Mouse (Mus musculus): ENCODE measurements around the gene Plxdc1.

Plxdc1 gene

DNA sequence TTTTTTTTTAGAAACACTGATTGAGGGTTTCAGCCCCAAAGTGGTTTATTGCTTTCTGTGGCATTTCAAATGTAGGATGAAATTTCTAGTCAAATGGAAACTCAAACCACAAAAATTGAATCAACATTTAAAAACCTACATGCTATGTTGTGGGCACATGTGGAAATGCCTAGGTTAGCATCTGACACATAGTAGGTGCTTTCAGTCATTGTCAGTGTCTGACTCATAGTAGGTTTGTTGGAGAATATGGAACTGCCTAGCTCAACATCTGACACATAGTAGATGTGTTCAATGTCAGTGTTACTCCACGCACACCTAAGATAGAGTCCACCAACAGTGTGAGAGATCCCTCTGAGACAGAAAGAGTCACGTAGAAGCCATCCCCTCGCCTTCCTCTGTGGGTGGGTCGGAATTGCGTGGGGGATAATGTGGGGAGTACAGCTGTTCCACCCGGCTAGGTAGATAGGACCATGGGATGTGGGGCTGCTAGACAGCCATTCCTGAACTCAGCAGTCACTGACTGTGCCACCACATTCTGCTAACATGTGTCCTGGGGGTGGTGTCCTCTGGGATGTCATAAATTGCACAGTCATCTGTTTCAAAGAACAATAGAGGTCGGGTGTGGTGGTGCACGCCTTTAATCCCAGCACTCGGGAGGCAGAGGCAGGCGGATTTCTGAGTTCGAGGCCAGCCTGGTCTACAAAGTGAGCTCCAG, 77.5 kb downstream of the Plxdc1 start:
- no peak for DNase-seq

DNA sequence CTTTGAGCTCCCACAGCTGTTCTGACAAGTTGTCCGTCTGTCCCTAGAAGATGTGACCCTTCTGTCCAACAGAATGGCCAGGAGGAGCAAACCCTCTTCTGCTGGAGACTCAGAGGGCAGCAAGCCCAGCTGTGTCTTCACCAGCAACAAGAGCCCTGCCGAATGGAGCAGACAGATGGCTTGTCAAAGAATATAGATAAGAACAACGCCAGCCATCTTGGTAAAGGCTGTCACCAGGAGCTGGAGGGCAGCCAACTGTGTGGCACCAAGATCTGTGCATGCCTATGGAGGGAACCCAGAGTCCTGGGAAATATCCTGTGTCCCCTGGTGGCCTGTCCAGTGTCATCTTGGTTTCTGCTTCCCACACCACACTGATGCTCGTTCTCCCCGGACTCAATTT, 78.3 kb downstream of the Plxdc1 start:
- no peak for DNase-seq

DNA sequence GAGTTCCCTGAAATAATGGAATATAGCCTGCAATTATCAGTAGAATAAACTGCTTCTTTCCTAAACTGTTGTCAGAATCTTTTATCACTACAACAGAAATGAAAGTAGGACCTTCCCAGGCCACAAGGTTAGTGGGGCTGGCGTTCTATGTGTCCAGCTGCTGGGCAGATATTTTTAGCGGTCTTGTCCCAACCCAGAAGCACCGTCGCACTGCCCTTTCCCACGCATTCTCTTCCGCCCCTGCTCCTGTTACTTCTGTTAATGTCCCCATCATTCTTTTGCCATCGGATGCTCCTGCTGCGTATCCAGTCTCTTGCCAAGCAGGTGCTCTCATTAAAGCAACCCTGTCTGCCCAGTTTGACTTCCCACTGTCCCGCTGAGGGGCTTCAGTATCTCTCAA, 79.3 kb downstream of the Plxdc1 start:
- DNase-seq, result no peak

DNA sequence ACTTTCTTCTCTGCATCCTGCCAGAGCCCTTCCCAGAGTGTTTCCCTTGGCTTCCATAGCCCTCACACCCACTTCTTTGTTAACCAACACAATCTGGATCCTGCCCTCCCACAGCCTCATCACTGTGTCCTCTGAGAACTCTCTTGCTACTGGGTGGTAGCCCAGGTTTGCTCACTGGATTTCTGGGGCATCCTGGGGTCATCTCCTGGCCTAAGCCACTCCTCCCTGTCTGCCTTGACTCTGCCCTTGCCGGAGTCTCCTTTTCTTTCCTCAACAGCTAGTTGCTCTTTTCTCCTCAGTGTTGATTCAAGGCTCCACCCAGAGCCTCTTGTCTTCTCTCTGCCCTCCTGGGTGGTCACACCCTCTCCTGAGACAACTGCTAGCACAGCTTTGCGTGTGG, 80.3 kb downstream of the Plxdc1 start:
- DNase-seq, result no peak

DNA sequence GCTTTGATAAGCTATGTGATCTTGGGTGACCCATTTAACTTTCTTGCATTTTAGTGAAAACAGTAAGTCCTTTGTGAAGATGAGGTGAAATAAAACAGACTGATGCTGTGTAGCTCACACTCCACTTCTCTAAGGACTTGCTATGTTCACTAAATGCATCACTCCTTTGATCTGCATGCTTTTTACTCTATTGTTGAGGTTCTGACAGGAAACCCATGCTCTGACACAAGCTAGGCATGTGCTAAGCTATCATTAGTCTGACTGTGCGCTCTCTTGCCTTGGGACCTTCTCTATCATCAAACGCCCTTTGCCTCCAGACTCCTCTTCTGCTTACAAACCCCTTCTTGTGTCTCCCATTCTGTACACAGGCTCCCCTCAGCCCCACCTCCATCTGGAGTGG, 80.7 kb downstream of the Plxdc1 start:
- no peak for DNase-seq

DNA sequence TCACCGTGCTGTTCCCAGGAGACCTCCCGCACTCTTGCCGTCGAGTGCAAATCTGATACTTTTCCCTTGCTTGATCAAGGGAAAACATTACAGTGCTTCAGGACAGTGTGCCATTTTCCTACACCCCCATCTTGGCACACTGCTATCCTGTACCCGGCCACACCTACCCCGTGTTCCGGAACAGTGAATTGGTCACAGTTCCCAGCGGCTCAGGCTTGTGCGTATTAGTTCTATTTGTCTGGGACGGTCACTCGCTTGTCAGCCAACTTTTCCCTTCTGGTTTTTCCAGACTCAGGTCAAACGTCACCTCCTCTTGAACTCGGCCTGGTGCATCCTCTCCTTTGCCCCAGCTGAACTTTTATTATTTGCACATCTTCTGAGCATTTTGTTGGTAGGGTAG, 81.4 kb downstream of the Plxdc1 start:
- DNase-seq, result no peak

DNA sequence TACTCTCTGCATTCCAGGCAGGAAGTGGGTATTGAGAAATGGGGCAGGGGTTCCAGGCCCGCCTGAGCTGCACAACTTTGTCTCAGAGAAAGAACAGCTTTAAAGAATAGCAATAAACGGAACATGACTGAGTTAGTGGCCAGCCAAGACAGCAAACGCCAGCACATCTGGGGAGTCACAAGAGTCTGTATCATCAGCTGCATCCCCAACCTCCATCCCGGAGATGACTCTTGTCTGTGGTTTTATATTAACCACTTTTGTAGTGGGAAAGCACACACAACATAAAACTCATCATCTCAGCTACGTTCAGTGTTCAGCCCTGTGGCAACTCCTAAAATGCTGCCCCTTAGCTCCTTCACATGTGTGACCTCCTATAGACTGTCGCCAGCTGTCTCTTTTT, 84.4 kb downstream of the Plxdc1 start:
- DNase-seq, result no peak

DNA sequence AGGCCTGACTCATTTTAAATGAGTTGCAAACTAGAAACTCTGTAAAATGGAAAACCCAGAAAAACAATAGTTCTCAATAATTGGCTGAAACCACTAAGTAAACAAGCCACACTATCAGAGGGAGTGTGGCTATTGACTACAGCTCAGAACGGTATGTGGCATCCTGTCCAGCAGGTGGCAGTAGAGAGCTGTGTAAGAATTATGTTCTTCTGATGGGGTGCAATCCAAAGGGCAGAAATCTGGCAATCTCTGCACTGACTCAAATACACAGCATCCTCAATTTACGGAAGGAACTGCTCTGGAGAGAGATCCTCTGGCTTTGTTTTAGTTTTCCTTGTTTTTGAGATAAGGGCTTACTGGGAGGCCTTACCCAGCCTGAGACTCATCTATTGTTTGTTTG, 86.4 kb downstream of the Plxdc1 start:
- DNase-seq, result peak; percentile 72 to 89

DNA sequence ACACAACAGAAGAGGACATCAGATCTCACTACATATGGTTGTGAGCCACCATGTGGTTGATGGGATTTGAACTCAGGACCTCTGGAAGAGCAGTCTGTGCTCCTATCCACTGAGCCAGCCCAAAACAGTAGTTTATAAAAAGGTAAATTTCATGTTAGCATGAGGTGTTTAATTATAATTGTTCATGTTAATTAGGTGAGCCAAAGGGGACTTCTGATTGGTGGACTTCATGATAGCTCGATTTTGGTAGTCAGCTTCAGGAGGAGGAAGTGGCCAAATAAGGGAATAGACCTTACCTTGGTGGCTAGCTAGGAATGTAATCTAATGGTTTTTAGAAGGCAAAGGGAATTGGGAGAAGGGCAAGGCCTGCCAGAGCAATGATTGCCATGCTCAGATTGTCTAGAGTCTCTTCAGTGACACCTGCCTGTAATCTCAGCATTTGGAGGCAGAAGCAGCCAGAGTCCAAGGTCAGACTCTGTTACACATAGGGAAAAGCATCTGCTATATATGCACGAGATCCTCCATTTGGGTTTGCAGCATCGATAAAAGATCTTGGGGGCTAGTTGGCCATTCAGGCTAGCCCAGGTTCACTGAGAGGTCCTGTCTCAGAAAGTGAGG, 88.6 kb downstream of the Plxdc1 start:
- no peak for DNase-seq

DNA sequence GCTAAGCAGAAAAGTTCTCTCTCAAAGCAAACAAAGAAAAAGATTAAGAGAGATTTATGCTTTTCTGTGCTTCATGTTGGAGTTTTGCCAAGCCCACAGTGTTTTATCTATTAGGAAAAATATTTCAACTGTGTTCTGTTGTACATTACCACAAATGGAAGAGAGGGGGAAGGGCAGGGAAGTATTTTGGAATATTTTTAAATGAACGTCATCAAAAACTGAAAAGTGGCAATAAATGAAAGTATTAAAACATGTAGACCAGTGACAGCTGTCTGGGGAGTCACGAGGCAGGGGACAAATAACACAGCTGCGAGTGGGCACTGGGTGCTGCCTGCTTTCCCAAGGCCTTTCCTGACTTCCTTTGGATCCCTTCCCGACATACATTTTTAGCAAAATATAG, 89.6 kb downstream of the Plxdc1 start:
- peak in 1 of 2 experiments; percentile 28 for DNase-seq

DNA sequence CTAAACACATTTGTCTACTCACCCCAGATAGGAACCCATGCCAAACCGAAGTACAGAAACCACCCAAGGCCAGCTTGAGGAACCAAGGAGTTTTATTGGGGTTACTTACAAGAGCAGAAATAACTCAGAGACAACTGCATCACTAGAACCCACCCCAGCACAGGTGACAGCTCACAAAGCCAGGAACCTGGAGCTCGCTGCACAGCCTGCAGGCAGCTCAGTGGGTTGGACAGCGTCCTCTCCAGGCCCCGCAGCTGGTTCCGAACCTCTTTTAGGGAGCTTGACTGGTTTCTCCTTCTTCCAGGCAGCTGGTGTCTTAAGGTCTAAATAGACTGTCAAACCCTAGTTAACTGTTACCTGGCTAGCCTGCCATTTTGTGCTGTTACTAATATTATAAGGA, 94.4 kb downstream of the Plxdc1 start:
- no peak for DNase-seq

DNA sequence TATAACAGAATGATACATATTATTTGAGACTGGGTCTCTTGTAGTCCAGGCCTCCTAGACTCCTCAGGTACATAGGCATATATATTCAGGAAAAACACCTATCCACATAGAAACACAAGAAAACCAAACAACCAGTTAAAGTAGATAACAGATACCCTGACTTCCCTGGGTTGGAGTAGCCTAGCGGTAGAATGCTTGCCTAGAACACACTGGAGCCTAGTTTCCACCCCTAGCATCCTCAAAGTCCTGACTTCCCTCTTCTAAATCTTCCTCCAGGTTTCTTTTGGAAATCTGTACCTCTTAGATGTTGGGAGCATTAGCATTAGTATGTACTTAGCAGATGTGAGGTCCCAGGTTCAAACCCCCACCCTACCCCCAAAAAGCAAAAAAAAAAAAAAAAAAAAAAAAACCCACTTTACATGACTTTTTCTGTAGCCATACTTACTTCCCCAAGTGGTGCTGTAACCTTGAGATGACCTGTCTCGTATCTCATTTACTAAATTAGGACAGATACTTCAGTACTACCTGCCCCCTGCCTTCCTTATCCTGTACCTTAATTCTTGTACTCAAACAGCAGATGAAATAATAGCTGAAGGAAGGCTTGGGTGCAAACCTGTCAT, 100.8 kb downstream of the Plxdc1 start:
- no peak for DNase-seq

DNA sequence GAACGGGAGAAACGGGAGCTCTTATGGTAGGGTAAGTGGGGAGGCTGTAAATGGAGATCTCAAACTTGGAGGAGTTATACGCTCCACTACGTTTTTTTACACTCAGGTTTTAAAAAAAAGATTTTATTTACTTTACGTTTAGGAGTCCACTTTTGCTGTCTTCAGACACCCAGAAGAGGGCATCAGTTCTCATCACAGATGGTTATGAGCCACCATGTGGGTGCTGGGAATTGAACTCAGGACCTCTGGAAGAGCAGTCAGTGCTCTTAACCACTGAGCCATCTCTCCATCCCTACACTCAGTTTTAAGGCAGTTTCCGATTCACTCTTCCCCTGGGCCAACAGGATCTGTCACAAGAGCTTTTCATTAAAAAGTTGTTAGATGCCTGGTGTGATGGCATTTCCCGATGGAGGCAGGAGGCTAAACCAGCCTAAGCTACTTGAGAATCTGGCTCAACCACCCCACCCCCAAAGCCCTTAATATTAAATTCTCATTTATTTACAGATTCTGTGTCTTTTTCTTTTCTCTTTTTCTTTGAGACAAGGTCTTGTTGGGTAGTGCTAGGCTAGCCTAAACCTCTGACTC, 101.6 kb downstream of the Plxdc1 start:
- no peak for DNase-seq

DNA sequence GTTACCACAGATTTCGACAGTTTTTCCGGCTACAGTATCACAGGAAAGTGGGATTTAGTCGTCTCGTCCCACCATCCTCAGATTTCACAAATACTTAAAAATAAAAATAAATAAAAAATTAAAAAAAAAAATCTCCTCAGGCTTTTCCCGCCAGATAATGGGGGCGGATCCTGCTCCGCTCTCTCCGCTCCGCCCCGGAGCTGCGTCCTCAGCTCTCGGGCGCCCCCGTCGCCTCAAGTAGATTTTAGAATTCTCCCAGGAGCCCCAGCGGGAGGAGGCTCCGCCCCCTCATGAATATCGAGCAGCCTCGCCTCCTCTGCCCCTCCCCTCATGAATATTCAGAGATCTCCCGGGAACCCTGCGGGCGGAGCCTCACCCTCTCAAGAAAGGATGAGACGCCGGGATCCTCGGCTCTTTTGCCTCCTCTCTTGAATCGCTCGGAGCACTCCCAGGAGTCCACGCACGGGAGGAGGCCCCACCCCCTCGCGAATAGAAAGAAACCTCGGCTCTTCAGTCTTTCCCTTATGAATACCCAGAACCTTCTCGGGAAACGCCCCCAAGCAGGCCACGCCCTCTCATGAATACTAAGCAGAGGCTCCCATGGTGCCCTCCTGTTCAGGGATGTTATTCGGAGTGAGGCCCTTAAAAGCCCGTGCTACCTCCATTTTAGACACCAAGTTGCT, 102.2 kb downstream of the Plxdc1 start, which contains the start of gene Fbxo47:
TSS of gene Fbxo47 (minus strand) at position 237 of the 683 bp plus-strand sequence.
- DNase-seq, result peak; percentile 97 to 98

DNA sequence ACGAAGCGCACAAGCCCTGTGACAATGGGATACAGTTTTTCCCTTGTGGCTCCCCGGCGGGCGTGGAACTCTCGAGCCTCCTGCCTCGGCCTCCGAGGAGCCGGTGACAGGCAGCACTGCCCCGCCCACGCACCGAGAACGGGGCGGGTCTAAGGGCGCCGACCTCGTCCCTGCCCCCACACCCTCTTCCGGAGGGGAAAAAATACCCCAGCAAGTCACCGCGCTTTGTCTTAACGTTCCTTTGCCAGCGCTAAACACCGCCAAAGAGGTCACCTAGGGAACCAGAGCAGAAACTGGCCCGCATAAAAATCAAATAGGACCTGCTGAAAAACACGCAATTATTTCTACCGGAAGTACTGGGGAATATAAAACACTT, 102.7 kb downstream of the Plxdc1 start:
- peak; percentile 81 to 83 for DNase-seq

DNA sequence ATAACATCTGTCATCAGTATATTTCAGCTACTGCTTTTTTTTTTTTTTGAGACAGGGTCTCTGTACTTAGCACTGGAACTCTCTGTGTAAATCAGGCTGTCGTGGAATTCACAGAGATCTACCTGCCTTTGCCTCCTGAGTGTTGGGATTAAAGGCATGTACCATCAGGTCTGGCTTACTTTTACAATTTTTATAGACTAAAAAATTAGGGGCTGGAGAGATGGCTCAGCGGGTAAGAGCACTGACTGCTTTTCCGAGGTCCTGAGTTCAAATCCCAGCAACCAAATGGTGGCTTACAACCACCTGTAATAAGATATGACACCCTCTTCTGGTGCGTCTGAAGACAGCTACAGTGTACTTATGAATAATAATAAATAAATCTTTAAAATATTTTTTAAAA, 105.9 kb downstream of the Plxdc1 start:
- DNase-seq, result no peak

DNA sequence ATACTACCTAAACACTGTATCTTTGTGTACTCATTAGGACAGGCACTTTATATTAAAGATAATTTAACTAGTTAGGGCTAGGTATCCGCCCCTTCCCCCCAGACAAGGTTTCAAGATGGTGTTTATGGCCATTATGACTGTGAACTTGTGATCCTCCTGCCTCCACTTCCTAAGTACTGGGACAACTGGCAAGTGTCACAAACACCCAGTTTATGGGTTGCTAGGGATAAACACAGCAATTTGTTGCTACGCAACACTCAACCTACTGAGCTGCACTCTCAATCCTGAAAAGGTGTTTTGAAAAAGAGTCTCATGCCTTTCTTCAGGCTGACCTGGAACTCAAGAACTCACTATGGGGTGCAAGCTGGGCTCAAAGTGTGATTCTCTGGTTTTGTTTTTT, 108.9 kb downstream of the Plxdc1 start:
- DNase-seq, result no peak

DNA sequence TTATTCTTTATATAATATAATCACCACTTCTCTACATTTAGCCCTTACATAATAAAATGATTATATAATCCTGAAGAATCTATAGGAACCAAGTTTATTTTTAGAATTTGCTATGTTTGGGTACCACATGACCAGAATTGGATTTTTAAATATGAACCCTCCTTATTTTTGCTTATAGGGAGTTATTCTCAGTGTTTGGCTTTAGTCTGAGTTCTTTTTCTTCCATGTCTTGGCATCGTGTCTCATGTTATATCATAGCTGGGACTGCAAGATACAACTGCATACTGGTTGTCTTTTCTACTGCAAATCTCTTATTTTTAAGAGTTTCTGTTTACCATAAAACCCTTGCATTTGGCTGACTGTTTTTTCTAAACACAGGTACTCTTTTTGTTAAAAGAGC, 111.8 kb downstream of the Plxdc1 start:
- no peak for DNase-seq

All from lung, postnatal 4 days (tissue).